Mouse (Mus musculus) ovary, postnatal 36 days (tissue): ENCODE data around the gene Gadl1.

Experiments
- DNase-seq: peaks from one replicate; pipeline ENCODE4 v3.0.0; 2022; ENCODE audit warnings: low spot score, mixed read lengths

Gene Gadl1

DNA sequence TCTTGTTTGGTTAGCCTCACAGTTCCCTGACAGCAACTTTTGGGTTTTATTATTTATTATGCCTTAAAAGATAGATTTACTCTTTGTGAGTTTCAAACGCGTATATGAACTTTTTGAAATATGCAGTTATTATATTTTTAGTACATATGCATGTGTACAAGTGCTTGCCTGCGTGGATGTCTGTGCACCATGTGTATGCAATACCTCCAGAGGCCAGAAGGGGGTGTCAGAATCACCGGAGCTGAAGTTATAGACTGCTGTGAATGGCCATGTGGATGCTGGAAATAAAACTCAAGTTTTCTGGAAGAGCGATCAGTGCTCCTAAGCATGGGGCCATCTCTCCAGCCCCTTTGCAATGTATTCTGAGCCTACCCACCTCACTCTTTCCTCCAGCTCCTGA, 28.7 kb downstream of the Gadl1 start:
- no peak for DNase-seq

DNA sequence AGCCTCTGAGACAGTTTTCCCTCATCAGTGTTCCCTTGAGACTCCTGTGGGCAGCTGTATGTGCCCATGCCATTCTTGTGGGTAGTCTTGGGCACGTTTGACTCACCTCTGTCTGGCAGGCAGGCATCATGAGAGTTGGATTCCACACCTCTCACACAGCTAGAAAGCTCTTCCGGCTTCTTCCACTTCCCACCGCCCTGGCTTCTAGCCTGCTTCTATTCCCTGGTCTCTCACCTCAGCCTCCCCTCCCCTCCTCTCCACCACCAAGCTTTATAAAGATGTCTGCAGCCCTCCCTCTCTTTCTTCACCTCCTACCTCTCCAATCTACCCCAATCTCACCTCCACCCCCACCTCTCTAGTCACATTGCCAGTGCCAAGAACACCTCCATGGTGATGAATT, 30.2 kb downstream of the Gadl1 start:
- DNase-seq = no peak

DNA sequence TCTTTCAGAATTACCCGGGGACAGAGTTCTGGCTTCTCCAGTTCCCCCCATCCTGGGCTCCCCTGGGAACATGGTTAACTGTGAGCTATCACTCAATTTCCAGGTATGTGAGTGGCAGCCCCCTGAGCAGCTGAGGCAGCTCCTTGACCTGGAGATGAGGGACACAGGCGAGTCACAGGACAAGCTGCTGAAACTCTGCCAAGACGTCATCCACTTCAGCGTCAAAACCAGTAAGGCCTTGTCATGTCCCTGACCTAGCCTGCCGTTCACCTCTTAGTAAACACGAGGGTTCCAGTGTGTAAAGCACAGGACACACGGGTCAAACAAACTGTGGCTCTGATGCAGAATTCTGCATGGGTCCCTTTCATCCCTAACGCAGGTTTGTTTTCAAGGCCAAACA, 31.9 kb downstream of the Gadl1 start:
- no peak for DNase-seq

- no peak for DNase-seq
Observed at GRCm38 (mm10) chr9:115942486-115942885, 33.2 kb downstream of the Gadl1 start.

GRCm38 (mm10) chr9:115942989-115943388, 33.7 kb downstream of the Gadl1 start:
- DNase-seq = no peak

- DNase-seq = no peak
Observed at GRCm38 (mm10) chr9:115943577-115944320, 34.5 kb downstream of the Gadl1 start.

GRCm38 (mm10) chr9:115965056-115965455, 55.8 kb downstream of the Gadl1 start:
- DNase-seq = no peak

DNA sequence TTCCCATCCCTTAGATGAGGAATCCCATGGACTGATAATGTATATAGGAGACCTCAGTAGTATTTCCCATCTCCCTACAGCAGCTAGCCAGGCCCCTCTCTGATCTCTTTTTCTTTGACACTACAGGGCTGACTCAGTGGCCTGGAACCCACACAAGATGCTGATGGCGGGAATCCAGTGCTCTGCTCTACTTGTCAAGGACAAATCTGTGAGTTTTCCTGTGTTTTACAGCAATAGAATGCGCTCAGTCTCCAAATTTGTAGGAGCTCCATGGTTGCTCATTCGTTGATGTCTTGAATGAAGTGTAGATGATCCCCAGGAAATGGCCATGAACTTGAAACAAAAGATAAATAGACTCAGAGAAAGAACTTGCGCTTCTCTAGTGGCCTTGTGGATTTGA, 56.9 kb downstream of the Gadl1 start:
- DNase-seq = no peak

GRCm38 (mm10) chr9:115966746-115967145, 57.5 kb downstream of the Gadl1 start:
- DNase-seq = no peak

DNA sequence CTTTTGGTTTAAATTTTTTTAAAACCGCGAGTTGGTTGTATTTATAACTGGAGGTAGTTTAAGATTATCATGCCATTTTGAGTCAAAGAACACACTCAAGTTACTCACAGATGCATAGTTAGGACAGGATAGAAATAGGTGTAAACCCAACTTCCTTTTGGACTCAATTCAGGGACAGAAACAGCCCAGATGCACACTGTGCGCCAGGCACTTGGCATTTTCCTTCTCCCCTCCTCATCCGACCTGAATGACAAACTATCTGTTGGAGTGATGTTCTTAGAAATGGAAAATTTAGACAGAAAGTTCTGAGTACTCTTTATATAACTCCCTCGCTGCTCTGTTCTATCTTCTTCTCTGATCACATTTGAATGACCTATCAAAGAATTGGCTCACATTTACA, 58.4 kb downstream of the Gadl1 start:
- DNase-seq = no peak

GRCm38 (mm10) chr9:115976901-115977300, 67.6 kb downstream of the Gadl1 start:
- DNase-seq = no peak

GRCm38 (mm10) chr9:115977598-115978240, 68.5 kb downstream of the Gadl1 start:
- DNase-seq = no peak

DNA sequence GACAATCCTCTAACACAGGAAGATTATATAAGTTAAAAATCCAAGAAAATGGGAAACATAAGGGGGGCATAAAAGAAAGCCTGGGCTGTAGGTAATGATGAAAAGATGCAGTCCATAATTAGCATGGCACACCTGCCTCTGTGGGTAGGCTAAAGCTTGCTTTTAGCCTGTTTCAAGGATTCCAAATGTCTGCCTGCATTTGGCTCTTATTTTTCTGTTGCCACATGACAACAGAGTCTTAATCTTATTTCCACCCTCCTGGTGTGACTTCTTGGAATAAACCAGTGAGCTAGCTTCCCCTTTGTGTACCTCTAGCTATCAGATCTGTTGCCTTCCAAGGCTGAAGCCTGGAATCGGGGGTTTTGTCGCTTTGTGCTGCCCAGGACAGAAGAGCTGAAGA, 69.2 kb downstream of the Gadl1 start:
- no peak for DNase-seq

GRCm38 (mm10) chr9:115990661-115991060, 81.4 kb downstream of the Gadl1 start:
- no peak for DNase-seq

GRCm38 (mm10) chr9:115994772-115995171, 85.5 kb downstream of the Gadl1 start:
- no peak for DNase-seq

- no peak for DNase-seq
Observed at GRCm38 (mm10) chr9:115995856-115996560, 86.8 kb downstream of the Gadl1 start.

- no peak for DNase-seq
Observed at GRCm38 (mm10) chr9:115998383-115998782, 89.1 kb downstream of the Gadl1 start.

- no peak for DNase-seq
Observed at GRCm38 (mm10) chr9:115999361-115999990, 90.2 kb downstream of the Gadl1 start.

- DNase-seq = no peak
Observed at GRCm38 (mm10) chr9:116013911-116014310, 104.7 kb downstream of the Gadl1 start.

DNA sequence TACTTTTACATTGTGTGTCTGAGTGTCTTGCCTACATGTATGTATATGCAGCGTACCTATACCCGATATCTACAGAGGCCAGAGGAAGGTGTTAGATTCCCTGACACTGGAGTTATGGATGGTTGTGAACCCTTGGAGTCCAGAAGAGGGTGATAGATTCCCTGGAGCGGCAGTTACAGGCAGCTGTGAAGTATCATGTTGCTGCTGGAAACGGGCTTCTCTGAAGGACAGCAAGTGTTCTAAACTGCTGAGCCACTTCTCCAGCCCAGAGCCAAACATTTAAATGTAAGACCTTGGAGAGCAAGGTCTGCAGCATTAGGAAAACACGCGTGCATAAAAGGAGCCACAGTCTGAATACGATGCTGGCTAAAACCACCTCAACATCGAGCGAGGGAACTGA, 107.0 kb downstream of the Gadl1 start:
- DNase-seq = no peak

GRCm38 (mm10) chr9:116017091-116017490, 107.8 kb downstream of the Gadl1 start:
- DNase-seq = no peak

DNA sequence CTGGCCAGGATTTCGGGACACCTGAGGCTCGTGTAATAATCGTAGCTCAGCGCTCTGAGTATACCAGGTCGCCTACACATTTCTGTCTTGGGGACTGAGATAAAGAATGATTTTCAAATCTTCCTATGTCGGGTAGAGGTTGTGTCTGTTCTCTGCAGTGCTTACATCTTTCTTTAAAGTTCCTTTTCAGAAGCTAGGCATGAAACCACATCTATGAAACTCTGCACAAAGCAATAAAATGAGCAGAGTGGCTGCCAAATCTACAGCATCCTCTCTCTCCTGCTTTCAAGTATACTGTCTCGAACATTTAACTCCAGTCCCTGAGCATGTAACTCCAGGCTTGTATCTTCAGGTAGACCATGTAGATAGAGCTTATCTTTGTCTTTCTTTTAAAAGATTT, 109.3 kb downstream of the Gadl1 start:
- DNase-seq = no peak

DNA sequence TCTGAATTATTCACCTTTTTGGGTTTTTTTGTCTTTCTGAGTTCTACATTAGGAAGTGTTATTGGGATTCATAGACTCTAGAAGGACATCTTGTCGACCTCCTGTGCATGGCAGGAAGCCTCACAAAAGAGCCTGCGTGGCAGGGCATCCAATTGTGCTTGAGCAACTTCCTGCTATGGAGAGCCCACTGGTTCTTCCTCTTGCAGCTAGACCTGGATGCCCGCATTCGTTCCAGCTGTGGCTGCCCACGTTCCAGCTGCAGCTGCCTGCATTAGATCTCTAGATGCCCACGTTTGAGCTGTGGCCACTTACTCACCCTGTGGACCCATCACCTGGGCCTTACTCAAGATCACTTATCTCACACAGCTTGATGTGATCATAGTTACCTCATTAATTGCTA, 116.1 kb downstream of the Gadl1 start:
- no peak for DNase-seq
